Mouse (Mus musculus): ENCODE measurements at regions not wholly inside any gene's neighbourhood (a gene's known extent, or its start where the extent isn't known, plus 50 kb on each side); places are given as distances from the start of the nearest gene placed in this dataset.
"Not testable (repeated sequence)": the region's sequence is repeated elsewhere in the genome, so short reads cannot be mapped to it uniquely, and the experiment has no call there.

DNA sequence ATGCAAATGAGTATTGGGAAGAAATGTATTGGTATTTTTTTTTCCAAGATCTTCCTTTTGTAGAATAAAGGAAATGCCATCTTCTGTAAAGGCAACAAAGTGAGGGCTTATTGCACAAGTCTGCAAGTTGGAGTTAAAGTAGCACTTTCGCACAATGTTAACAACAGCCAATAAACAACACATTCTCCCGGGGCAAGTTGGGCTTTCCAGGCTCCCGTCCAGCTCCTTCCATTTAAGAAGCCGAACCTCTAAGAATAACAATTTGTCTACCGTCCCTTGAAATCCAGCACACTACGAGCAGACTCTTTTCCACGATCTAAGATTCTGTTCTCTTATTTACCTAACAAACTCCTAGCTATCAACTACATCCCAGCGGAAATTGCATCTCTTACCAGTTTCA is 199.9 kb upstream of the G2e3 start:
- ATAC-seq (ENCODE audit: low FRiP score): no peak
- Histone ChIP-seq H3K4me3 (ENCODE audit: low read depth, low read length) (no peak overlapping the region), H3K36me3 (ENCODE audit: control insufficient read depth, insufficient read depth, low read length) (no peaks in the 10 kb centered on the region), H3K27ac (ENCODE audit: low read depth, low read length) (no peak overlapping the region), H3K27me3 (ENCODE audit: control insufficient read depth, insufficient read depth, low read length) (no peaks in the 10 kb centered on the region), H3K9me3 (ENCODE audit: control insufficient read depth, low read length) (no peaks in the 10 kb centered on the region), H3K4me2 (no peak overlapping the region), H3K4me1 (ENCODE audit: control insufficient read depth, insufficient read depth, low read length) (no peaks in the 10 kb centered on the region), H3K9ac (ENCODE audit: low read length) (no peak overlapping the region)
- WGBS: 95% methylated on average over 8 of the region's 8 CpGs
- DNase-seq (ENCODE audit: low spot score, missing footprints): no peak

DNA sequence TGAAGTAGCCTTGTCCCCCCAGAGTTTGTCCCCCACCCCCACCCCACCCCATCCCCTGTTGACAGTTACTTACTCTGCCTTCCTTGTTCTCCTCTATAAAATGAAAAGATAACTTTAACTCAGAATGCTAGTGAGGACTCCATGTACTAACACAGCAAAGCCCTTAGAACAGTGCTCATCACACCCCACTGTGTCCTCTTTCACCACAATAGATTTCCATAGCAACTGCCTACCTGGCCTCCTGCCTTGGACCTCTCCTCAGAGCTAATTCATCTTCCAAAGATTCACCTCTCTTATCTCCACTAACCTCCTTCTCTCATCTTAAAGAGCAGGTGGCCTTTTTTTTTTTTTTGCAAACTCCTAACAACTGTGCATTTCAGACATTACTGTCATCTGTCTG is 204.0 kb upstream of the G2e3 start:
- no peak overlapping the region for H3K27ac ChIP-seq (ENCODE audit: low read depth, low read length)
- no peaks in the 10 kb centered on the region for H3K36me3 ChIP-seq (ENCODE audit: control insufficient read depth, insufficient read depth, low read length)
- H3K27me3 ChIP-seq (ENCODE audit: control insufficient read depth, insufficient read depth, low read length): no peaks in the 10 kb centered on the region
- H3K4me3 ChIP-seq (ENCODE audit: low read depth, low read length): no peak overlapping the region
- H3K4me2 ChIP-seq: no peak overlapping the region
- no peaks in the 10 kb centered on the region for H3K4me1 ChIP-seq (ENCODE audit: control insufficient read depth, insufficient read depth, low read length)
- no peak overlapping the region for H3K9ac ChIP-seq (ENCODE audit: low read length)
- no peak for DNase-seq (ENCODE audit: low spot score, missing footprints)
- no peaks in the 10 kb centered on the region for H3K9me3 ChIP-seq (ENCODE audit: control insufficient read depth, low read length)
- no peak for ATAC-seq (ENCODE audit: low FRiP score)

DNA sequence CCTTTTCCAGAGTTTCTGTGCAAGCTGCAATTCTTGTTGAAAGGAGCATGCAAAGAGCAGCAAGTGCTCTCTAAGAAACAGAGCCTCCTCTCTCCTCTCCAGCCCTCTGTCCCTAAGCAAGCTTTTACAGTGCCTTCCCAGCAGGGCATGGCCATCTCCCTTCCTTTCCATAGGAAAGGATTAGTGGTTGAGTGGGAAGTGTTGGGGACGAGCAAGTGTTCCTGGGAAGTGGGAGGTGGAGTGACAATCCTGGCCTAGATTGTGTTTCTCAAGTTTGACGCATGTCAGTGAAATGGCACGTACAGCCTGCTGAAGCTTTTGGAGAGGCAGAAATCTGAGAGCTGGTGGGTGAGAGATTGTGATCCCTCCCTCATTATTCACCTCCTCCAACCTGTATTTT is 204.7 kb upstream of the G2e3 start:
- no peak overlapping the region for H3K9ac ChIP-seq (ENCODE audit: low read length)
- no peak overlapping the region for H3K4me2 ChIP-seq
- ATAC-seq (ENCODE audit: low FRiP score) (no peak), DNase-seq (ENCODE audit: low spot score, missing footprints) (no peak)
- no peaks in the 10 kb centered on the region for H3K27me3 ChIP-seq (ENCODE audit: control insufficient read depth, insufficient read depth, low read length)
- no peak overlapping the region for H3K27ac ChIP-seq (ENCODE audit: low read depth, low read length)
- H3K9me3 ChIP-seq (ENCODE audit: control insufficient read depth, low read length): no peaks in the 10 kb centered on the region
- no peaks in the 10 kb centered on the region for H3K4me1 ChIP-seq (ENCODE audit: control insufficient read depth, insufficient read depth, low read length)
- H3K4me3 ChIP-seq (ENCODE audit: low read depth, low read length): no peak overlapping the region
- no peaks in the 10 kb centered on the region for H3K36me3 ChIP-seq (ENCODE audit: control insufficient read depth, insufficient read depth, low read length)
- WGBS: 48% methylated on average over 3 of the region's 3 CpGs

- WGBS: 88% methylated on average over 5 of the region's 5 CpGs
These were observed 214.2 kb upstream of the G2e3 start for GRCm38 (mm10) chr12:51133676-51134075.

DNA sequence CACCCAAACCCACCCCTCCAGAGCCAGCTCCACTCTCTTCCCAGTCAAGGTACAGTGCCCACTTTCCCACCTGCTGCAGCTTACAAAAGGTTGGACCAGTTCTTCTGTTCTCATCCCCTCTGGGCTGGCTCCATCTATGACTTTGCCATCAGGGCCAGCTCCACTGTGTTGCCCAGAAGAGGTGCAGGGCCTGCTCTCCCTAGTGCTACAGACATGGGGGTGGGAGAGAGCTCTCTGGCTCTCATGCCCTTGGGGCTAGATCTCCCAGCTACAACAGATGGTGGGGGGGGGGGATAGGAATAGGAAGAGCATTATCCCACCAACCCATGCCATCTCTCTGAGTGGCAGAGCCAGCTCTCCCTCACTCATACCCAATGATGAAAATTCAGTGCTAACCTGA is 219.6 kb upstream of the G2e3 start:
- Histone ChIP-seq H3K9ac (ENCODE audit: low read length) (no peak overlapping the region), H3K4me1 (ENCODE audit: control insufficient read depth, insufficient read depth, low read length) (no peaks in the 10 kb centered on the region), H3K27me3 (ENCODE audit: control insufficient read depth, insufficient read depth, low read length) (no peaks in the 10 kb centered on the region), H3K9me3 (ENCODE audit: control insufficient read depth, low read length) (no peaks in the 10 kb centered on the region), H3K27ac (ENCODE audit: low read depth, low read length) (no peak overlapping the region), H3K36me3 (ENCODE audit: control insufficient read depth, insufficient read depth, low read length) (no peaks in the 10 kb centered on the region), H3K4me2 (no peak overlapping the region), H3K4me3 (ENCODE audit: low read depth, low read length) (no peak overlapping the region)
- DNase-seq (ENCODE audit: low spot score, missing footprints) (no peak), ATAC-seq (ENCODE audit: low FRiP score) (no peak)

More at GRCm38 (mm10) chr12:51133676-51134075, 214.2 kb upstream of the G2e3 start:
- not testable (repeated sequence) for H3K4me1 ChIP-seq (ENCODE audit: control insufficient read depth, insufficient read depth, low read length); H3K4me3 ChIP-seq (ENCODE audit: low read depth, low read length); ATAC-seq (ENCODE audit: low FRiP score); H3K36me3 ChIP-seq (ENCODE audit: control insufficient read depth, insufficient read depth, low read length); DNase-seq (ENCODE audit: low spot score, missing footprints); H3K9me3 ChIP-seq (ENCODE audit: control insufficient read depth, low read length); H3K27ac ChIP-seq (ENCODE audit: low read depth, low read length); H3K27me3 ChIP-seq (ENCODE audit: control insufficient read depth, insufficient read depth, low read length); H3K4me2 ChIP-seq; H3K9ac ChIP-seq (ENCODE audit: low read length)

GRCm38 (mm10) chr12:51118781-51119180 is 229.1 kb upstream of the G2e3 start:
- Histone ChIP-seq H3K9me3 (ENCODE audit: control insufficient read depth, low read length) (no peaks in the 10 kb centered on the region), H3K4me1 (ENCODE audit: control insufficient read depth, insufficient read depth, low read length) (no peaks in the 10 kb centered on the region), H3K27ac (ENCODE audit: low read depth, low read length) (no peak overlapping the region), H3K4me3 (ENCODE audit: low read depth, low read length) (no peak overlapping the region), H3K4me2 (no peak overlapping the region), H3K9ac (ENCODE audit: low read length) (no peak overlapping the region), H3K36me3 (ENCODE audit: control insufficient read depth, insufficient read depth, low read length) (no peaks in the 10 kb centered on the region), H3K27me3 (ENCODE audit: control insufficient read depth, insufficient read depth, low read length) (no peaks in the 10 kb centered on the region)
- 95% methylated on average over 10 of the region's 10 CpGs for WGBS
- no peak for DNase-seq (ENCODE audit: low spot score, missing footprints)
- no peak for ATAC-seq (ENCODE audit: low FRiP score)

- no peak for DNase-seq (ENCODE audit: low spot score, missing footprints)
- H3K4me2 ChIP-seq: no peak overlapping the region
- no peaks in the 10 kb centered on the region for H3K27me3 ChIP-seq (ENCODE audit: control insufficient read depth, insufficient read depth, low read length)
- no peaks in the 10 kb centered on the region for H3K36me3 ChIP-seq (ENCODE audit: control insufficient read depth, insufficient read depth, low read length)
- H3K4me1 ChIP-seq (ENCODE audit: control insufficient read depth, insufficient read depth, low read length): no peaks in the 10 kb centered on the region
- H3K4me3 ChIP-seq (ENCODE audit: low read depth, low read length): no peak overlapping the region
- H3K9me3 ChIP-seq (ENCODE audit: control insufficient read depth, low read length): no peaks in the 10 kb centered on the region
- H3K27ac ChIP-seq (ENCODE audit: low read depth, low read length): no peak overlapping the region
- WGBS: 91% methylated on average over 14 of the region's 14 CpGs
- no peak for ATAC-seq (ENCODE audit: low FRiP score)
- no peak overlapping the region for H3K9ac ChIP-seq (ENCODE audit: low read length)
These were observed 229.7 kb upstream of the G2e3 start for GRCm38 (mm10) chr12:51118021-51118694.

DNA sequence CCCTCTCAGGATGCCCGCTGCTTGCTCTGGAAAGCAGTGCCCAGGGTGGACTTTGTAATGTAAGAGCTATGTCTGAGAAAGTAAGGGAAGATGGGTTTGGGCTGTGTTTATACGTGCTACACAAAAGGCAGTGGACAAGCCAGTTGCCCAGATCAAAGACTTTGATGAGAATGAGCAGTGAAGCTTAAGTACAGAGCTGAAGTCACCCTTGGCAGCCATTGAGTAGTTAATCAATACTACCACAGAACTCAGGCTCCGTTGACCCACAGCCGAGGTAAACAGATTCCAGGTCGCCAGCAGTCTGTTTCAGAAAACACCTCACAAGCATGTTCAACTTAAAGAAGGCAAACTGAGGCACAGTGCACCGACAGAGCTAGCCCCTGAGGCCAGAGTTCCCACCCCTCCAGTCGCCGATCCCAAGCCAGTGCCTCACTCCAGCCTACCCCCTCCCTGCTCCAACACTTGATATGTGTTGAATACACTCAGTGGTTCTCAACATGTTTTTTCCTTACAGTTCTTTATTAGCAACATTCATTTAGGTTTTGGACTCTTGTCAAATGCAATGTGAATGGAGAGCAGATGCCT is 230.3 kb upstream of the G2e3 start:
- no peak overlapping the region for H3K4me2 ChIP-seq
- no peak overlapping the region for H3K27ac ChIP-seq (ENCODE audit: low read depth, low read length)
- DNase-seq (ENCODE audit: low spot score, missing footprints): no peak
- no peaks in the 10 kb centered on the region for H3K9me3 ChIP-seq (ENCODE audit: control insufficient read depth, low read length)
- H3K36me3 ChIP-seq (ENCODE audit: control insufficient read depth, insufficient read depth, low read length): no peaks in the 10 kb centered on the region
- no peak overlapping the region for H3K9ac ChIP-seq (ENCODE audit: low read length)
- ATAC-seq (ENCODE audit: low FRiP score): no peak
- H3K4me1 ChIP-seq (ENCODE audit: control insufficient read depth, insufficient read depth, low read length): no peaks in the 10 kb centered on the region
- 71% methylated on average over 8 of the region's 8 CpGs for WGBS
- H3K4me3 ChIP-seq (ENCODE audit: low read depth, low read length): no peak overlapping the region
- no peaks in the 10 kb centered on the region for H3K27me3 ChIP-seq (ENCODE audit: control insufficient read depth, insufficient read depth, low read length)

GRCm38 (mm10) chr12:51111811-51112210 is 236.1 kb upstream of the G2e3 start:
- no peak overlapping the region for H3K27ac ChIP-seq (ENCODE audit: low read depth, low read length)
- no peak overlapping the region for H3K4me3 ChIP-seq (ENCODE audit: low read depth, low read length)
- H3K36me3 ChIP-seq (ENCODE audit: control insufficient read depth, insufficient read depth, low read length): no peaks in the 10 kb centered on the region
- no peak overlapping the region for H3K4me2 ChIP-seq
- DNase-seq (ENCODE audit: low spot score, missing footprints) (no peak), ATAC-seq (ENCODE audit: low FRiP score) (no peak)
- WGBS: 73% methylated on average over 4 of the region's 4 CpGs
- no peaks in the 10 kb centered on the region for H3K27me3 ChIP-seq (ENCODE audit: control insufficient read depth, insufficient read depth, low read length)
- no peak overlapping the region for H3K9ac ChIP-seq (ENCODE audit: low read length)
- H3K4me1 ChIP-seq (ENCODE audit: control insufficient read depth, insufficient read depth, low read length): no peaks in the 10 kb centered on the region
- H3K9me3 ChIP-seq (ENCODE audit: control insufficient read depth, low read length): no peaks in the 10 kb centered on the region

All from midbrain, embryonic 11.5 days (tissue).